Mouse (Mus musculus): ENCODE results near the gene Bcl9.

GRCm38 (mm10) chr3:97196571-97196970 is 101.1 kb downstream of the Bcl9 start:
- no peak for TF ChIP-seq CTCF (IDR thresholded peaks at IDR 0.05; ENCODE audit: borderline replicate concordance, insufficient read depth, low read length)
- TF ChIP-seq POLR2A (IDR thresholded peaks at IDR 0.05; ENCODE audit: low read depth, low read length), result no peak
